Mouse (Mus musculus) ES-E14 (cell line): ENCODE results near the gene BC048562.

Source experiments
- CHD2 ChIP-seq: IDR thresholded peaks from 2 replicates; pipeline ENCODE4 v1.6.1; 2014; ENCODE audit warnings: mild to moderate bottlenecking, low read depth, low read length, inconsistent platforms
- HCFC1 ChIP-seq: IDR thresholded peaks from 2 replicates; pipeline ENCODE4 v1.6.1; 2012; ENCODE audit warnings: low read length, inconsistent platforms, borderline replicate concordance; ENCODE audit not compliant: insufficient read depth
- MAFK ChIP-seq: IDR thresholded peaks from 2 replicates; pipeline ENCODE4 v1.6.1; 2014; ENCODE audit warnings: mild to moderate bottlenecking, low read depth, low read length, inconsistent platforms; ENCODE audit not compliant: insufficient read depth
- ZC3H11A ChIP-seq: IDR thresholded peaks from 2 replicates; pipeline ENCODE4 v1.6.1; 2012; ENCODE audit warnings: low read depth, mild to moderate bottlenecking, inconsistent platforms, low read length, borderline replicate concordance
- ZNF384 ChIP-seq: IDR thresholded peaks from 2 replicates; pipeline ENCODE4 v1.6.1; 2012; ENCODE audit warnings: low read depth, low read length, inconsistent platforms

GRCm38 (mm10) chr9:108409535-108409934 is 26.7 kb upstream of the BC048562 start:
- TF ChIP-seq CHD2 (no peak), ZC3H11A (no peak), MAFK (no peak), ZNF384 (no peak), HCFC1 (no peak)
